12 mouse cellular contexts compared by ENCODE assay signal in genomic region chr3:108997284-108997683, GRCm38 (mm10). TPM values are rescaled to one million over a fixed set of nuclear protein-coding genes. Genes with fewer than 3 reads are reported as not detected.
DNase-seq lines count a peak whose midpoint lies in the region; ATAC-seq and TF ChIP-seq lines count a peak whose summit lies in the region.
"Had no signal": no experiment of that assay in that cellular context is flagged by ENCODE, and none has a peak within 500 bp of the region (broad histone marks: within the 10 kb centered on the region; RNA-seq: fewer than 3 reads in every experiment).

No protein-coding gene starts in this region.

- no peak overlapping the region for H3ac ChIP-seq in myocyte (ENCODE audit: control insufficient read depth, insufficient read length)

- no peak overlapping the region for H3K4me3 ChIP-seq in bone marrow, adult 2 months (replicated peaks; ENCODE audit: control insufficient read depth, low read depth, low read length)
- H3K4me3 ChIP-seq in liver, embryonic 13.5 days (replicated peaks) = peak overlapping the region; percentile 25
- no peak overlapping the region for H3K4me3 ChIP-seq in myocyte
- H3K4me3 ChIP-seq in forebrain, embryonic 14.5 days (ENCODE audit: low read depth, low read length) = no peak overlapping the region
- H3K4me3 ChIP-seq: hindbrain, embryonic 13.5 days; layer of hippocampus, adult 2 months; limb, embryonic 13.5 days; neural tube, embryonic 13.5 days had no signal

- TF ChIP-seq POLR2A in bone marrow, adult 2 months (IDR thresholded peaks at IDR 0.05; ENCODE audit: borderline replicate concordance, control insufficient read depth, low read depth, low read length) = no peak
- no peak for TF ChIP-seq POLR2A in myocyte (IDR thresholded peaks at IDR 0.05; ENCODE audit: insufficient read length, low read depth)

- H3K27ac ChIP-seq in bone marrow, adult 2 months (ENCODE audit: control insufficient read depth, insufficient read depth, low read depth, low read length, poor library complexity) = peak overlapping the region; percentile 16; the same call in 1 of the 2 replicates
- no peak overlapping the region; the same call in 1 of the 2 replicates for H3K27ac ChIP-seq in liver, embryonic 13.5 days
- H3K27ac ChIP-seq in forebrain, embryonic 14.5 days (ENCODE audit: low read depth, low read length) = no peak overlapping the region
- H3K27ac ChIP-seq: hindbrain, embryonic 13.5 days; layer of hippocampus, adult 2 months; limb, embryonic 13.5 days; neural tube, embryonic 13.5 days had no signal

- H3K9ac ChIP-seq in liver, embryonic 13.5 days = 0 out of 2 replicates have a peak overlapping the region, but pooled peaks have one; percentile 19
- no peak overlapping the region for H3K9ac ChIP-seq in forebrain, embryonic 14.5 days (ENCODE audit: low read length)
- H3K9ac ChIP-seq: hindbrain, embryonic 13.5 days; limb, embryonic 13.5 days; neural tube, embryonic 13.5 days had no signal

- ATAC-seq in liver, embryonic 13.5 days (ENCODE audit: low read depth) = peak; percentile 53
- no peak for ATAC-seq in forebrain, embryonic 14.5 days

- H3K9me3 ChIP-seq in liver, embryonic 13.5 days (replicated peaks) = no peaks in the 10 kb centered on the region
- H3K9me3 ChIP-seq in forebrain, embryonic 14.5 days (replicated peaks; ENCODE audit: control insufficient read depth, low read length) = no peaks in the 10 kb centered on the region
- H3K9me3 ChIP-seq: hindbrain, embryonic 13.5 days; limb, embryonic 13.5 days; neural tube, embryonic 13.5 days had no signal

- DNase-seq in kidney, adult 9 months = peak; percentile 16
- DNase-seq in kidney, adult 8-10 months = no peak
- no peak for DNase-seq in liver, embryonic 13.5 days
- DNase-seq in ovary, postnatal 14 days (ENCODE audit: low spot score) = no peak
- DNase-seq in forebrain, embryonic 14.5 days (ENCODE audit: low spot score) = no peak
- no peak for DNase-seq in right cerebral cortex, postnatal 25 days

- no peaks in the 10 kb centered on the region for H3K79me2 ChIP-seq in myocyte (ENCODE audit: control insufficient read depth, insufficient read depth)

- TF ChIP-seq CTCF in bone marrow, adult 2 months (IDR thresholded peaks at IDR 0.05; ENCODE audit: control insufficient read depth, insufficient read depth, low read length) = no peak

- no peaks in the 10 kb centered on the region for H3K36me3 ChIP-seq in liver, embryonic 13.5 days
- H3K36me3 ChIP-seq in myocyte (ENCODE audit: control insufficient read depth, insufficient read depth) = no peaks in the 10 kb centered on the region
- peaks cover 4% of the 10 kb centered on the region; the same call in 1 of the 2 replicates for H3K36me3 ChIP-seq in forebrain, embryonic 14.5 days (ENCODE audit: control insufficient read depth, insufficient read depth, low read length)

- H3K4me1 ChIP-seq in bone marrow, adult 2 months (ENCODE audit: control insufficient read depth, insufficient read depth, low read length) = no peaks in the 10 kb centered on the region; the same call in 1 of the 2 replicates
- H3K4me1 ChIP-seq in liver, embryonic 13.5 days (replicated peaks) = peaks cover 47% of the 10 kb centered on the region
- H3K4me1 ChIP-seq in forebrain, embryonic 14.5 days (ENCODE audit: control insufficient read depth, insufficient read depth, low read length) = no peaks in the 10 kb centered on the region
- H3K4me1 ChIP-seq: hindbrain, embryonic 13.5 days; limb, embryonic 13.5 days; neural tube, embryonic 13.5 days had no signal

- no peaks in the 10 kb centered on the region for H3K27me3 ChIP-seq in liver, embryonic 13.5 days
- H3K27me3 ChIP-seq in myocyte (ENCODE audit: control insufficient read depth, insufficient read depth, insufficient read length) = no peaks in the 10 kb centered on the region
- no peaks in the 10 kb centered on the region for H3K27me3 ChIP-seq in forebrain, embryonic 14.5 days (replicated peaks; ENCODE audit: control insufficient read depth, insufficient read depth, low read length)
- H3K27me3 ChIP-seq: hindbrain, embryonic 13.5 days; limb, embryonic 13.5 days; neural tube, embryonic 13.5 days had no signal

- H3K4me2 ChIP-seq in liver, embryonic 13.5 days = peak overlapping the region; percentile 57
- peak overlapping the region; percentile 60 for H3K4me2 ChIP-seq in myocyte (ENCODE audit: low read depth)
- no peak overlapping the region for H3K4me2 ChIP-seq in forebrain, embryonic 14.5 days (ENCODE audit: low read length)
- H3K4me2 ChIP-seq: hindbrain, embryonic 13.5 days; limb, embryonic 13.5 days; neural tube, embryonic 13.5 days had no signal

- WGBS in bone marrow, adult 2 months = 2% methylated on average over 11 of the region's 11 CpGs
- WGBS in liver, embryonic 13.5 days (ENCODE audit: insufficient replicate concordance) = 16% methylated on average over 11 of the region's 11 CpGs
- 84% methylated on average over 11 of the region's 11 CpGs for WGBS in forebrain, embryonic 14.5 days

TF ChIP-seq in myocyte, 11 proteins besides CTCF, POLR2A, EP300 and RAD21:
- TF ChIP-seq E2F4 (IDR thresholded peaks at IDR 0.05; ENCODE audit: insufficient read depth) (no peak), POLR2AphosphoS2 (IDR thresholded peaks at IDR 0.05; ENCODE audit: insufficient read length, low read depth) (no peak), USF1 (IDR thresholded peaks at IDR 0.05; ENCODE audit: low read depth) (no peak), TCF3 (IDR thresholded peaks at IDR 0.05; ENCODE audit: insufficient read length, low read depth) (no peak), MAX (IDR thresholded peaks at IDR 0.05; ENCODE audit: low read depth) (no peak), MYOD1 (IDR thresholded peaks at IDR 0.05; ENCODE audit: control insufficient read depth in 1 of 3, insufficient read length in 2 of 3, low read depth in 2 of 3) (no peak), TCF12 (IDR thresholded peaks at IDR 0.05; ENCODE audit: insufficient read depth, poor library complexity, severe bottlenecking) (no peak), CEBPB (IDR thresholded peaks at IDR 0.05; ENCODE audit: insufficient read depth, poor library complexity, severe bottlenecking) (no peak), REST (IDR thresholded peaks at IDR 0.05; ENCODE audit: insufficient read depth, insufficient read length) (no peak), SRF (IDR thresholded peaks at IDR 0.05; ENCODE audit: control insufficient read depth, insufficient read length, low read depth) (no peak), MYOG (IDR thresholded peaks at IDR 0.05; ENCODE audit: control insufficient read depth in 1 of 3, insufficient read depth in 1 of 3, insufficient read length in 2 of 3, low read depth in 2 of 3) (no peak)

RNA-seq across cellular contexts. Expression of gene Fam102b, which starts 30.1 kb away (rescaled TPM):
- polyA plus RNA-seq in bone marrow, adult 2 months (2011; ENCODE audit: insufficient read depth, insufficient read length, low replicate concordance, missing spikeins) = 3.7 and 4.3 TPM in 2 replicates
- polyA plus RNA-seq in liver, embryonic 13.5 days (2015; fragmentation: Nextera tagmentation; extraction: Ambion mirVana) = 1.6 and 1.9 TPM in 2 replicates
- polyA plus RNA-seq in myocyte (2012; fragmentation: generic; extraction: Trizol) = 3.7 TPM
- polyA plus RNA-seq in forebrain, embryonic 14.5 days (2014; fragmentation: Nextera tagmentation; extraction: Ambion mirVana) = 11.1 and 11.6 TPM in 2 replicates

RNA-seq across cellular contexts. Expression of gene Gm9857, which starts 57.0 kb away (rescaled TPM):
- not detected in 2 replicates for polyA plus RNA-seq in bone marrow, adult 2 months (2011; ENCODE audit: insufficient read depth, insufficient read length, low replicate concordance, missing spikeins)
- not detected in 2 replicates for polyA plus RNA-seq in liver, embryonic 13.5 days (2015; fragmentation: Nextera tagmentation; extraction: Ambion mirVana)
- not detected for polyA plus RNA-seq in myocyte (2012; fragmentation: generic; extraction: Trizol)
- polyA plus RNA-seq in forebrain, embryonic 14.5 days (2014; fragmentation: Nextera tagmentation; extraction: Ambion mirVana) = not detected in 2 replicates
- polyA plus RNA-seq: hindbrain, embryonic 13.5 days; neural tube, embryonic 13.5 days had no signal

RNA-seq across cellular contexts. Expression of gene Henmt1, which starts 57.6 kb away (rescaled TPM):
- polyA plus RNA-seq in bone marrow, adult 2 months (2011; ENCODE audit: insufficient read depth, insufficient read length, low replicate concordance, missing spikeins) = not detected in 2 replicates
- polyA plus RNA-seq in liver, embryonic 13.5 days (2015; fragmentation: Nextera tagmentation; extraction: Ambion mirVana) = 0.08 TPM in 1 of 2 replicates, not detected in the other
- polyA plus RNA-seq in myocyte (2012; fragmentation: generic; extraction: Trizol) = not detected
- polyA plus RNA-seq in forebrain, embryonic 14.5 days (2014; fragmentation: Nextera tagmentation; extraction: Ambion mirVana) = 1.2 and 1.8 TPM in 2 replicates
